Mouse (Mus musculus) lung, adult 18-20 months (tissue): ENCODE measurements around the gene Fgd3.

ENCODE experiments used
- DNase-seq, 2 experiments: peaks; one replicate each; pipeline ENCODE4 v3.0.0; 2022; ENCODE audit warnings: mixed read lengths in 2 of 2

The Fgd3 gene

DNA sequence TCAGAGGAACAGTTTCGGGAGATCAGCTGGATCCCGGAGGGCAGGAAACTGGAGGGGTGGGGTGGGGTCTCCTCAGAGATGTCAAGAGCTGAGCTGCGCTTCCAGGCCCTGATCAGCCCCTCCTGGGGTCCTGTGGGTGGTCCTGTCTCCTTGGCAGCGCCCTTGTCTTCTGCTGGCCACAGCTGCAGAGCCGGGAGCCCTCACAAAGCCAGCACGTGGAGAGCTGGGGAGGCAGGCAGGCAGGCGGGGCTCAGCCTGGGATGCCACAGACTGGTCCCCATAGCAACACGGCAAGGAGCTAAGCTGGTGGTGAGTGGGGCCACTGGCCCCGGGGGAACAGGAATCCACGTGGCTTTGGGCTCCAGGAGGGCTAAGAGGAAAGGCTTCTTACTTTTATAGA is at the start of gene Fgd3:
Gene Fgd3, minus strand, starts transcription at position 272 of the 400 bp plus-strand sequence.
- DNase-seq: peak in 1 of 2 experiments; percentile 40

DNA sequence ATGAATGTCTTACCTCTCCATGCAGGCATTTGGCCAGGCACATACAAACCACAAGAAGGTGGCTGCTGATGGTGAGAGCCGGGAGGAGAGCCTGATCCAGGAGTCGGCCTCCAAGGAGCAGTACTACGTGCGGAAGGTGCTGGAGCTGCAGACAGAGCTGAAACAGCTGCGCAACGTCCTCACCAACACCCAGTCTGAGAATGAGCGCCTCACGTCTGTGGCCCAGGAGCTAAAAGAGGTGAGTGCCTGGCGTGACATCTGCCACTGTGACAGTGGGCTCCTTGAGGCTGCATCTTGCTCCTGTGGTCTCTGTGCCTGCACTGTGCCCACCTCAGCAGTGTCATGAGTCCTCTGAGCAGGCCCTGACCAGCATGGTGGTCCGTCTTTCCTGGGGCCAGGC is 49.3 kb upstream of the Fgd3 start:
- DNase-seq: no peak

DNA sequence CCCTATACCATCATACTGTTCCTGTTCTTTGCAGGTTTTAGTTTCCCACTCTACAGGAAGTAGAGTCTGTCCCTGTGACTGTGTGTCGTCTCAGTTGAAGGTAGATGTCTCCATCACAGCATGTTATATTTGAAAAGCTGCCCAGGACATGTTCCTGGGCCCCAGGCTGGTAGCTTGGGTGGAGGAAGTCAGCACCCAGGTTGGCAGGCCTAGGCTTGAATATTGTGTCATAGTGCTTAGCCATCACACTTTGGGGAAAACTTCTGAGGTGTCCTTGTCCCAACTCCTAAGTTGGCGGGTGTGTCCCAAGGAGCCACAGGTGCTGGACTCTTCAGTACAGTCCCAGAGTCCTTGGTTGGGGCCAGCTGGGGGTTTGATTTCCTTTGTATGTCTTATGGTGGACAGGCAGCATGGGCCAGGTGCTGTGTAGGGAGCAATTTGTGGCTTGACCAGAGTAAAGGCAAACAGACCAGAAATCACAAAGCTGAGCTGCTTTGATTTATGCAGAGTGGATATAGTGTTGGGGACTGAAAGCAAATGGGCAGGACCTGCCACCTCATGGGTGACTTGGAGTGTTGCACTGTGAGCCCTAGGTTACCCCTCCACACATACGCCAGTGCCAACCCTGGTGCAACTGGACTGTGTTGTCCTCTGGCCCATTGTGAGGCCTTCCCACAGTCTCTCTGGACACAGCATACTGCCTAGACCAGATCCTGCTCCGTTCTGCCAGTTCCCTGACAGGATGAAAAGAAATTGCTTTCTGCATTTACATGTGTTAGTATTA is 47.7 kb upstream of the Fgd3 start:
- DNase-seq: no peak

DNA sequence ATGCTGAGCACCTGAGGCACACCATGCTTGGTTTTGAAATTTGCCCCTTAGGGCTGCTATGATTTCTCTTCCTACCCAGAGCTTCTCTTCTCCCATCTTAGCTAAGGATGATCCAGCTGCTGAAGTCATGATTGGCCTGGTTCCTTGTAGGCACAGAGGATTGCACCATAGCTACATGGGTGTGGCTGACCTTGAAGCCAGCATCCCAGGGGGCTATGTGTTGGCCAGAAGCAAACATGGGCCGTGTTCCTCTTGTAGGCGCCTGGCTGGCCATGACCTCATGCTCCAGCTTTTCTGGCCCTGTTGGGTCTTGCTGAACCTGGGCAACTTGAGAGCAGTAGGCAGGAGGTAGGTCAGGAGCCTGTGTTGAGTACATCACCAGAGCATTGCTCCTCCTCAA is 44.6 kb upstream of the Fgd3 start:
- peak; percentile 64 to 76 for DNase-seq

DNA sequence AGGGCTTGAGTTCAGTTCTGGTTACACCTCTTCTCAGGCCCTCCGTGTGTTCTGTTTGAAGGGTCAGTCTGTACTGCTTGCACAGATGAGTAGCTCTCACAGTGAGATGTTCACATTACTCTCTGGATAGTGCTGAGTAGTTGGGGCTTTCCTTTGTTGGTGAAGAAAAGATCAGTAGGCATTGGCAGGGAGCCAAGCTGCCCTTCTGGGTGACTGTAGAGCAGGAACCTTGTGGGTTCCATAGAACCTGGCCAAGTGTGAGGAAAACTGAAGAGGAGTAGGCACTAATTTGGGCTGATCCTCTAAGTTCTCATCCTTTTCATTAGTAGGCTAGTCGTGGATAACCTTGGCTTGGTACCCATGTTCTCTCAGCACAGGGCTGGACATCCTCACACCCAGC is 42.7 kb upstream of the Fgd3 start:
- DNase-seq: no peak

DNA sequence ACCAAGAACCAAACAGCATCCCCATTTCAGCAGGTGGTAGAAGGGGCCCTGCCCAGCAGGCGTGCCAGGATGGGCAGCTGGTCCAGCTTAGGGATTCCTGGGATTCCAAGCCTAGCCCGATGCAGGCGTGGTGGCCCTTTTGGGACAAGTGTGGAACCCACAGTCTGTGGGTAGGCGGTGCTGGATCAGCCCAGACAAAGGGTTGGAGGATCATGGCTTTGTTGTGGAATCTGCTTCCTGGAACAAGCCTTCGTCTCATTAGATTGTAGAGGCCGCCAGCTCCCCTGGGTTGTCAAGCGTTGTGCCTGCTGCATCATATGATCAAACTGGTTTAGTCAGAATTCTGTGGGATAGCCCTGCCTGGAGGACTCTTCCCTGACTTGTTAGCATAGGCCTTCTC is 42.3 kb upstream of the Fgd3 start:
- DNase-seq: peak in 1 of 2 experiments; percentile 39

DNA sequence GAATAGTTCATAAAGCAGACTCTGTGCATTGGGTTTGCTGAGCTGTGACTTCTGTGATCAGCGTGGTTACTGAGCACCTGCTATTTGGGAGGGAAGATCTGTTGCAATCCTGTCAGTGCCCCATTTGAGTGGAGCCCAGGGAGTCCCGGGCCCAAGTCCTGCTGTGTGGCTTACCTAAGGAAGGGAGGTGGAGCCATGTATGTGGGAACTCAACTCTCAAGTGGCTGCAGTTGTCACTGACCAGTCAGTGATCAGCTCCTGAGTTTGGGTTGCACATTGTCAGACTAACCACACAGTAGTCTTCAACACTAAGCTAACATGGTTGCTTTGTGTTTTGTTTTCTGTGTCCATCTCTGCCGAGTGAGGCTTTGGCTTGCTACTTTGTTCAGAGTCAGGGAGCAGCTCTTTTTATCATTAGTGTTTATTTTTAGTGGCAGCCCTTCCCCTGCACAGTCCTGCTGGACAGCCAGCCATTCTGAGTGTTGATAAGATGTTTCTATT is 40.8 kb upstream of the Fgd3 start:
- DNase-seq: no peak

DNA sequence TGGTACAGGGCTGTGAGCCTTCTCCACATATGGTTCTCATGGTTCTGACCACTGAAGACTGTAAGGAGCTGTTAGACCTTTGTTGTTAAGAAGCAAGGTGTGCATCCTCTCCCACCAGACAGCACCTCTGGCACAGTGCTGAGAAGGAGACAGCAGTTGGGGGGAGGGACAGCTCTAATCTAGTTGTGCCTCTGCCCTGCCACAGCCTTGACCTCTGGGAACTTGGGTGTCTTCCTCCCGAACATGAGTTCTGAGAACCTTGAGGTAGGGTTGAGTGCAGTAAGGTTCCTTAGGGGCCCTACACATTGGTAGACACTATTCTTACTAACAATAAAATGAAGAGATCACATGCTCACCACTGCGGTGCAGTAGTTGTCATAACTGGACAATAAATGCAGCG is 38.1 kb upstream of the Fgd3 start:
- DNase-seq: no peak

DNA sequence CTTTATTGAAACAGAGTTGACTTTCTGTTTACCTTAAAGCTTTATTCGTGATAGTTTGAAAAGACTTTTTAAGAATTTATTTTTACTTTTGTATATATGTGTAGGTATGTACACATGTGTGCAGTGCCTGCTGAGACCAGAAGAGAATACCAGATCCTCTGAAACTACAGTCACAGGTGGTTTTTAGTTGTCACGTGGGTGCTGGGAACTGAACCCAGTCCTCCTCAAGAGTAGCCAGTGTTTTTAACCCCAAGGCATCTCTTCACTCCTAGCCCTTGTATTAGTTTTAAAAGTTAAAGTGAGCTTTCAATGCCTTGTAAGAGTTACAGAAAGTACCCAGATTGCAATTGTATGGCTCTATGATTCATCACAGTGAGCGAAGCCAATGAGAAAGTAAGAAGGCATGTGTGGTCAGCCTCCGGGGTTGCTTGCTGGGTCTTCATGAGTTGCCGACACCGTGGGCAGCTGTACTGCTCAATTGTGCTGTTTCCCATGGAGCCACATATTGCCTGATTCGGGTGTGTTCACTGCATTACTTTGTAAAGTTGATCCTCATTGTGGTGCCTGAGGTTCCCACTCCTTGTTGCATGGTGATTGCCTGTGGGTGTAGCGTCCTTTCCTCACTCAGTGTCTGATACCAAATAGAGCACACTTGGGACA is 37.4 kb upstream of the Fgd3 start:
- DNase-seq: no peak

DNA sequence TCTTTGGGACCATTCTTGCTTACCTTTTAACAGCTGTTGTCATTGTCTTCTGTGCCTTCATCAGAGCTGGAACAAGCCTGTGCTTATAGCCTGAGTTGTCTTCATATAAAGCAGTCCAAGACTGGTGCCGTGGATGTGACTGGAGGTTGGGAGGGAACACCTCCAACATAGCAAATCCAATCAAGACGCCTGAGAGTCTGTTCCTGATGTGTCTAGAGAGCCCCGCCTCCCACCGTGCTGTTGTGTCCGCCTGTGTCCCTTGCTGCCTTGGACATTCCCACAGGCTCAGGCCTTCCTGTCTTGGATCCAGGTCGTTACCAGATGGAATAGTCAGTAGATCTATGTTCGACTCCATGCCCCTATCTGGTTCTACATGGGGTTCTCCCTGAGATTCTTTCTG is 36.0 kb upstream of the Fgd3 start:
- no peak for DNase-seq

DNA sequence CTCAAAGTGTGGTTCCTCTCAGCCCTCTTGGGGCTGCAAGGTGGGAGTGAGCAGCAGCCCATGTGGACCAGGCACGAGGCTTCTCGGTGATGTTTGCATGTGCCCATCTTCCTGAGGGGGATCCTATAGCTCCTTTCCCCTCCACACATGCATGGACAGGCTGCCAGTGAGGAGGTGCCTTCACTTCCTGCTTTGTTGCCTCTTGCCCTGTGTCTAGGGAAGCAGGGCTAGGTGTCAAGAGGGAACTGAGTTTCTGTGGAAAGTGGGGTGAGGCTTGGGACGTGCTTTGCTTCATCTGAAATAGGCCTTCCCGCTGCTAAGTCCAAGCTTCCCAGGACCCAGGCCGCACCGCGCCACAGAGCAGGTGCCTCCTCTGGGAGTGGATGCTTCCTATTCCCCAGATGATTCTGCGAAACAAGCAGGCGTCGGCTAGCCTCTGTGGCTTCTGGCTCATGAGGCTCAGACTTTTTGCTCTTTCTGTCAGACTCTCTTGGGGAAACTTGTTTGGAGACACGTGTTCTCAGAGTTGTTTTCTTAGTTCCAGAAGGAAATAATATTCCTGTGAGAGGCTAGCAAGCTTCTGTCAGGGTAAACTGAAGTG is 35.5 kb upstream of the Fgd3 start:
- DNase-seq: no peak

DNA sequence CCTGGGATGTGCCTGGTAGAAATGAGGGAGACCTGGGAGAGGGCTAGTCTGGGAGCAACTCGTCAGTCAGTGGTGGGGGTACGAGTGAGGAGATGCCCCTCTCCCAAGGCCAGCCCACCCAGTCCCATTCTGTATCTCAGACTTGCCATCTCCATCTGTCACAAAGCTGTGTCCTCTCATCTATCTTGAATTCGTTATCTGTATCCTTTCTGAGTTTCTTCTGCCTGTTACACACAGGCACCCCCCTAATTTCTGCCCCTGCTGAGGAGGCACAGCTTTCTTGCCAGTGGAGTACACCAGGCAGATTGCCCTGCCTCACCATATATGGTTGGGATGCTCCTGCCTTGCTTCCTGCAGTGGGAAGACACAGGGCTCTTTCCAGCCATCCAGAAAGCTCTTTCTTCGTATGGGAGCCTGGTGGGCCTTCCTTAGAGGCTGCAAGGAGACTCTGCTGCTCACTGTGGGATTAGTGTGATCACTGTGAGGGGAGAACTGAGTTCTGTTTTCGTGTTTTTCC is 33.9 kb upstream of the Fgd3 start:
- no peak for DNase-seq

DNA sequence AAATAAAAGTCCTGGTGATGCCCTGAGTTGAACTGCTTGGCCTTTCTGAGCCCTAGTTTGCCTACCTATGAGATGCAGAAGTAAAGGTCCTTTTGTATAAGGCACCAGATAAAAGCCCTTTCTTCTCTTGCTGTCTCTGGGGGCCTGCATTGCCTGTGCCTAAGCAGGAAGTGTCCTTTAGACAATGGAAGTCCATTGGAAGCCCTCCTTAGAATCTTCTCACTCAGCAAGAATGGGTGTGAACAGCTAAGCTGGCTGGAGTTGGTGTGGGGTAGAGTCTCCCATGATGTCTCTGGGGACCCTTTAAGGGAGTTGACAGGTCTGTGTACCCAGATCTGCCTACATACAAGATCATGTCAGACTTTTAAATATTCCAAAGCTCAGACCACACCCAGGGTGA is 33.3 kb upstream of the Fgd3 start:
- no peak for DNase-seq

DNA sequence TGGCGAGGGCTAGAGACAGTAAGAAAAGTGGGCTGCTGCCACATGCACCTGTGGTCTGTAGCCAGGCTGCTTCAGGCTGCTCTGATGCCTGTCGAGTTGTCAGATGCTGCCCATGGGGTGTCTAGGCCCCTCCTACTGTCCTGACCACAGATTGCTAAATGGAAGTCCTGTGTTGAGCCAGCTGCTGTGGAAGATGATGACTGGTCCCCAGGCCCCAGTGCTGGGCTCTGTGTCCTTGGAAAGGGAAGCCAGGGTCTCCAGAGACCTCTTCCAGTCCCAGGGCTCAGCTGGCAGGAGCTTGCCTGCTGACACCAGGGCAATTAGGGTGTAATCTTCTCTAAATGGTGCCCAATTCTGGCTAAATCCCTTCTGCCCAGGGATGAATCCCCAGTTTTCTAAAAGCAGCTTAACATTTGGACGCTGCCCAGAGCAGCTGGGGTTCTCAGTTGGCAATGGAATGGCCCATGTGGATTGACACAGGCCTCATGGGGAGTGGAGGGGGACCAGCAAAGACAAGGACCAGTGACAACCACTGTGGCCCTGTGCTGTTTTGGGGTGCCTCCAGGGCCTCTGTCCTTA is 32.6 kb upstream of the Fgd3 start:
- DNase-seq: no peak

DNA sequence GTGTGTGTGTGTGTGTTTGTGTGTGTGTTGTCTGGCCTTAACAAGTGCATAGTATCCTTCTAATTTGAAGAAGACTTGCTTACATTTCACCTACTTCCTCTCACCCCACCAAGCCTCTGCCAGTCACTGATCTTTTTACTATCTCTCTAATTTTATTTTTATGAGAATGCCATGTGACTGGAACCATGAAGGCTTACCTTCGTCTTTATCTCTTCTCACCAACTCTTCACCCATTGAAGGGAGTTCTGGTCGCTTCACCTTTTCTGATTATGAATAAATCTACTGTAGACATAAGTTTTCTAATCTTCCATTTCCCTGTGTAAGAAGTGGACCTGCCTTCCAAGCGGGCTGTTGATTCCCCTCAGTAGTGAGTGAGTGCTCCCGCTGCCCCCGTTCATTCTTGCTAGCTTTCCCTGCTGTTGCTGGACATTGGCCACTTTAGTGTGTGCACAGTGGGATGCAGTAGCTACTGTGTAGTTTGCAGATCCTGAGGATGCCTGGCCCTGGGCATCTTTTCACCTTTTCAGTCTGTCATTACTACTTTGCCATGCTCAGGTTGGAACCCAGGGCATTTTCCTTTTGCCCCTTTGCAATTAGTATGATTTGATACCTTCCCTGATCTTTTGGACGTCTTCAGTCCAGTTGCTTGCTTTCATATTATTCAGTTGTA is 29.9 kb upstream of the Fgd3 start:
- no peak for DNase-seq

DNA sequence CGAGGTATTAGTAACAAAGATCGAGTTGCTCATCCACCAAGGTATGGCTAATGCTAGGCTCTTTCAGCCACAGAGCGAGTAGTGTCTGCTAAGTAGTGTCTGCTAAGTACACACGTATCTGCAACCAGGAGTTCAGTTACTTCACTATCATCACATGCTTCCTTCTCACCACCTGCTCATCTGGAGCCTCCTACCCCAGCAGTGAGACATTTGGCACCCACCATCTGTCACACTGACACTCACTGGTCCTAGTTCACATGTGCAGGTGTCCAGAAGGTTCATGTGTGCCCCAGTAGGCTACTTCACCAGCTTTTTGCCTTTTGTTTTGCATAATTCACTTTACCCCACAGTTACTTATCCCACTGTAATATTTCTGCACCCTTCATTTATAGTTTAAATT is 29.2 kb upstream of the Fgd3 start:
- DNase-seq: no peak

DNA sequence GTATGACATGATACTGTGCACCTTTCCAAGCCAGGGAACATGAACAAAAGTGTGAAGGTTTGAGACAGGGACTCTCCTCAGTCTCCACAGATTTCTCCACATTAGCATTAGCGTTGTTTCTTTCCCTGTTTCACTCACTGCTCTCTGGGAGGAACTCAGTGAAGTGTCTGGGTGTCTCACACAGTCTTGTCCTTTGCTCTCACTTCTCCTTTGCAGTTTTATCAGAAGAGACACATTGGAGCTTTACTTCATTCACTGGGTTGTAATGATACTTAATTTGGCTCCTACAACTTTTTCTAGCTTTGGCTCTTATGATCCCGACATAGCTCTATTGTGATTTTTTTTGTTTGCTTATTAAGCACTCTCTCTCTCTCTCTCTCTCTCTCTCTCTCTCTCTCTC is 28.4 kb upstream of the Fgd3 start:
- no peak for DNase-seq

DNA sequence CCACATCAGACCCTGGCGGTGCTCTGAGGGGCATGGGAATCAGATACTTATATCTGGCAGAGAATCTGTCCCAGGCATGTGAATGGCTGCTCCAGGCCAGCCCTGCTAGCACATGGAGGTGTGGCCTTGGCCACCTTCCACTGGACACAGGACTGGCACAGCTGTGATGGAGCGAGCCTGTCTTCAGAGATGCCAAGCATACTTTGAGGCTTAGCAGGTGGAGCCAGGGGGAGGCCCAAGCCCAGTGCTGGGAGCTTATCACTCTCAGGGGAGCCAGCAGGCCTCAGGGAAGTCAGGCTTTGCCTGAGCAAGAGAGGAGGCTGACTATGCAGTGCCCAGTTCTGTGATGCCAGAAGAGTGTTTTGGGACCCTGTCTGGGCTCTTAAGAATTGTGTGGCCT is 25.4 kb upstream of the Fgd3 start:
- peak; percentile 82 to 84 for DNase-seq

DNA sequence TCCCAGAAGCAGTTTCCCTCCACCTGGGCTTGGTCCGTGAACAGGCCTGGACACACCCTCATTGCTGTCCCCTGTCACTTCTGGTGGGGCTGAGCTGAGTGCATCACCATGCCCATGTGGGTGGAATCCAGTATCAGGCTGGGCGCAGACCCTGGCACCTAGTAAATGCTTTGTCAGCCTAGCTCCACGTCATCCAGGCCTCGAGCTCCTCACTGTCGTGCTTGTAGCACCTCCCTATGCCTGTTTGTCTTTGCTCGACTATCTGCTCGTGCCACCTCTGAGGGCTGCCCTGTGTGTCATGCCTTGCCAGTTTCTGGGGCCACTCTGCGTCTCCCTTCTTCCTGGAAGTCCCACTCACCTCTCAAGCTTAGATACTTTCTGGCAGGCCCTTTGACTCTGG is 24.5 kb upstream of the Fgd3 start:
- no peak for DNase-seq

DNA sequence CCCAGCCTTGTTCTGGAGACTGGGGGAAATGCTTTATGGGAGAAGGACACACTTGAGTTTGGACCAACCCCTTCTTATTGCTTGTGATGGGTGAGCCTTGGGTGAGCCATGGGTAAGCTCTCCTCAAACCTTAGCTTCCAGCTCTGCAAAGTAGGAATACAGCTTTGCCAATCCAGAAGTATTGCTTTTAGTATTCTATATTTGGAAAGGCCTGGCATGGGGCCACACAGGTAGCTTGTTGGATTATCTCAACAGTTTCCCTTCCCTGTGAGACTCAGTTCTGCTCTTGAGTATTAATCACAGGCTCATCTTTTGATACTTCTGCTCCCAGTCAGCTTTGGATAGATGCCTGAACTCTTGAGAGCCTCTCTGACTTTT is 22.6 kb upstream of the Fgd3 start:
- no peak for DNase-seq

DNA sequence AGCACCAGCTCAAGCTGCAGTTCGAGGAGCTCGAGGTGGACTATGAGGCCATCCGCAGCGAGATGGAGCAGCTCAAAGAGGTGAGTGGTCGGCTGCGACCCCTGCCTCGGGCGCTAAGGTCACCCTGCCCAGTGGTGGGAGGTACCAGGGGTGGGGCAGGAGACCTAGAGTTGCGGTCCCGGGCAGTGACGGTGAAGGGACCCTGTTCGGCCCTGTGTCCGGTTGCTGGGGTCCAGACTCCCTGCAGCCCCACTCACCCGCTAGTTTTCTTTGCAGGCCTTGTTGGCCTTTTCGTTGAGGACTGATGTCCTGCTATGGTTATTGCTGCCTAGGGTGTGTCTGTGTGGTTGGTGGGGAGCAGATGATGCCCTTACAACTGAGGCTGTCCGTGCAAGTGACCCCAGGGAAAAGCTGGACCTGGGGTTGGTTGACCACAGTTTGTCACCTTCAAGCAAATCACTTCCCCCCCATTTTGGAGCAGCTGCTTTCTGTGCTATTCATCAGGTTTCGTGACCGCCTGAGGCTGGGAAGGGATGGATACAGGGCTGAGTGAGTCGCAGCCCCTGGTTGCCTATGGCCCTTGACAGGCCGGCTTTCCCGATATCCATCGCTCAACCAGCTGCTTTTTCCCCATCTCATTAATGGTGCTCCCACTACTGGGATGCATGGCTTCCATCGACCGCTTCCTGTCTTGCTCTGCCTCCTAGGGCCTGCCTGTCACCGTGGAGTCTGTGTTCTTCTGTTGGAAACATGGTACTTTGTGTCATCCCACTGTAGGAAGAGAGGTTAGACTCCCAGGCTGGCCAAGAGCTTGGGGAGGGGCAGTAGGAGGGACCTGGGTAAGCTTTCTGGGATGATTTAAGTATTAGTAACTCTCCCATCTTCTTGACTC is 22.0 kb upstream of the Fgd3 start:
- DNase-seq: peak in 1 of 2 experiments; percentile 31
